Mouse (Mus musculus) cerebellum, adult 2 months (tissue): ENCODE measurements around the gene Phf21a.

Experiments used
- CTCF ChIP-seq: fragments of 200-500 bp; IDR thresholded peaks from 2 replicates; pipeline ENCODE4 v1.5.1; 2011; ENCODE audit warnings: low read depth, mild to moderate bottlenecking, control low read depth, low read length, moderate library complexity, borderline replicate concordance; ENCODE audit not compliant: insufficient read depth
- POLR2A ChIP-seq: fragments of 200-500 bp; IDR thresholded peaks from 2 replicates; pipeline ENCODE4 v1.6.1; 2011; ENCODE audit warnings: low read length, control low read depth, borderline replicate concordance; ENCODE audit not compliant: insufficient read depth

DNA sequence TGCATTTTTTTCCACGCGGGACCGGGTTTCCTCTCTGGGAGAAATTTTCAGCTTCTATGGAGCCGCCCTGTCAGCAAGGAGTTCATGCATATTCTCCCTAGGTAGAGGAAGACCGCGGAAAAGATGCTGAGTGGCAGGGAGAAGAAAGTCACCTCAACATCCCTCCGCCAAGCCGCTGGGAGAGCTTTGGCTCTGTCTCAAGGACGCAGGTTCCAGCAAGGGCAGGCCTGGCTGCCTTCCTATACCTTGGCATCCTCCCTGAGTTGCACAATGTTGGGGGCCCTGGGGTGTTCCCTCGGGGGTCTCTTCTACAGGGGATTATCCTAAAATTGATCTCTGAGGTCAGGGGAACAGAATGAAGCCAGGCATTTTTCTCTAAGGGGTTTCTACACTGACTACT lies 71.4 kb downstream of the Phf21a start:
- no peak for TF ChIP-seq CTCF
- no peak for TF ChIP-seq POLR2A
